In genomic region chr19:60225899-60226844, GRCm38 (mm10) we compare ENCODE assay signal across 7 mouse cellular contexts. TPM values are rescaled to one million over a fixed set of nuclear protein-coding genes. Genes with fewer than 3 reads are reported as not detected.
DNase-seq lines count a peak whose midpoint lies in the region; ATAC-seq and TF ChIP-seq lines count a peak whose summit lies in the region.

Fam204a (minus strand) TSS chr19:60226701.

- no peaks in the 10 kb centered on the region for H3K27me3 ChIP-seq in embryonic facial prominence, embryonic 11.5 days (ENCODE audit: control insufficient read depth, insufficient read depth, low read length)
- H3K27me3 ChIP-seq in kidney, adult 2 months (replicated peaks; ENCODE audit: control insufficient read depth, insufficient read depth, low read length): no peaks in the 10 kb centered on the region
- no peaks in the 10 kb centered on the region for H3K27me3 ChIP-seq in limb, embryonic 12.5 days
- no peaks in the 10 kb centered on the region for H3K27me3 ChIP-seq in midbrain, embryonic 15.5 days (replicated peaks)
- H3K27me3 ChIP-seq in spleen, adult 2 months (ENCODE audit: control insufficient read depth, insufficient read depth, low read length): no peaks in the 10 kb centered on the region

- no peak for TF ChIP-seq CTCF in kidney, adult 2 months (conservative IDR thresholded peaks at IDR 0.05; ENCODE audit: insufficient read depth, insufficient read length, low read depth, low read length)
- no peak for TF ChIP-seq CTCF in spleen, adult 2 months (IDR thresholded peaks at IDR 0.05; ENCODE audit: extremely low read depth, insufficient read depth, insufficient read length, insufficient replicate concordance)

- peak within 1 kb of the TSS; percentile 50 for H3K4me2 ChIP-seq in embryonic facial prominence, embryonic 11.5 days (ENCODE audit: low read depth, low read length)
- peak within 1 kb of the TSS; percentile 56 for H3K4me2 ChIP-seq in limb, embryonic 12.5 days
- peak within 1 kb of the TSS; percentile 46 for H3K4me2 ChIP-seq in midbrain, embryonic 15.5 days

- WGBS in embryonic facial prominence, embryonic 11.5 days: under 1% methylated on average over 68 of the region's 68 CpGs
- under 1% methylated on average over 68 of the region's 68 CpGs for WGBS in kidney, adult 2 months
- under 1% methylated on average over 68 of the region's 68 CpGs for WGBS in limb, embryonic 12.5 days
- WGBS in midbrain, embryonic 15.5 days: under 1% methylated on average over 68 of the region's 68 CpGs
- under 1% methylated on average over 68 of the region's 68 CpGs for WGBS in spleen, adult 2 months

- H3K36me3 ChIP-seq in embryonic facial prominence, embryonic 11.5 days (replicated peaks; ENCODE audit: control insufficient read depth, insufficient read depth, low read depth, low read length): no peaks in the 10 kb centered on the region; the same call in 1 of the 2 replicates
- no peaks in the 10 kb centered on the region for H3K36me3 ChIP-seq in kidney, adult 2 months (ENCODE audit: control insufficient read depth, insufficient read depth, low read length)
- H3K36me3 ChIP-seq in limb, embryonic 12.5 days: peaks cover 7% of the 10 kb centered on the region; the same call in 1 of the 2 replicates
- H3K36me3 ChIP-seq in midbrain, embryonic 15.5 days (replicated peaks): no peaks in the 10 kb centered on the region
- no peaks in the 10 kb centered on the region for H3K36me3 ChIP-seq in spleen, adult 2 months (ENCODE audit: control insufficient read depth, insufficient read depth, low read length)

- peak; percentile 96 for ATAC-seq in embryonic facial prominence, embryonic 11.5 days (replicated peaks; ENCODE audit: insufficient number of reproducible peaks, low FRiP score, low TSS enrichment, low read depth)
- peak; percentile 99 for ATAC-seq in limb, embryonic 12.5 days (ENCODE audit: insufficient number of reproducible peaks, insufficient read depth, low FRiP score, low TSS enrichment, low read depth)
- ATAC-seq in midbrain, embryonic 15.5 days (replicated peaks): peak; percentile 100

- peak; percentile 68 for TF ChIP-seq POLR2A in kidney, adult 2 months (IDR thresholded peaks at IDR 0.05; ENCODE audit: low read depth, low read length)
- TF ChIP-seq POLR2A in spleen, adult 2 months (IDR thresholded peaks at IDR 0.05; ENCODE audit: low read depth, low read length): peak; percentile 92

- DNase-seq in adrenal gland, postnatal 14 days: peak; percentile 96
- DNase-seq in embryonic facial prominence, embryonic 11.5 days (ENCODE audit: low spot score): peak; percentile 97
- peak; percentile 96 to 98 for DNase-seq in heart, adult 18-20 months
- peak; percentile 97 for DNase-seq in kidney, adult 2 months
- peak; percentile 82 to 91 for DNase-seq in spleen, adult 2 months (ENCODE audit: low read depth in 1 of 2, low spot score in 2 of 2)

- H3K9me3 ChIP-seq in embryonic facial prominence, embryonic 11.5 days (replicated peaks; ENCODE audit: control insufficient read depth, low read length): no peaks in the 10 kb centered on the region
- H3K9me3 ChIP-seq in limb, embryonic 12.5 days: no peaks in the 10 kb centered on the region
- no peaks in the 10 kb centered on the region for H3K9me3 ChIP-seq in midbrain, embryonic 15.5 days

- H3K9ac ChIP-seq in embryonic facial prominence, embryonic 11.5 days (replicated peaks; ENCODE audit: low read length): peak within 1 kb of the TSS; percentile 95
- H3K9ac ChIP-seq in limb, embryonic 12.5 days (replicated peaks): peak within 1 kb of the TSS; percentile 88
- peak within 1 kb of the TSS; percentile 88 for H3K9ac ChIP-seq in midbrain, embryonic 15.5 days

- H3K27ac ChIP-seq in embryonic facial prominence, embryonic 11.5 days (replicated peaks; ENCODE audit: low read depth, low read length): peak within 1 kb of the TSS; percentile 97
- H3K27ac ChIP-seq in kidney, adult 2 months (ENCODE audit: insufficient read depth, low read depth, low read length): peak within 1 kb of the TSS; percentile 85
- peak within 1 kb of the TSS; percentile 99 for H3K27ac ChIP-seq in limb, embryonic 12.5 days
- H3K27ac ChIP-seq in midbrain, embryonic 15.5 days: peak within 1 kb of the TSS; percentile 97
- peak within 1 kb of the TSS; percentile 99 for H3K27ac ChIP-seq in spleen, adult 2 months (ENCODE audit: insufficient read depth, low read length)

- H3K4me1 ChIP-seq in embryonic facial prominence, embryonic 11.5 days (ENCODE audit: control insufficient read depth, insufficient read depth, low read length): no peaks in the 10 kb centered on the region
- H3K4me1 ChIP-seq in kidney, adult 2 months (ENCODE audit: control insufficient read depth, insufficient read depth, low read length): peaks cover 5% of the 10 kb centered on the region; the same call in 1 of the 2 replicates
- peaks cover 14% of the 10 kb centered on the region for H3K4me1 ChIP-seq in limb, embryonic 12.5 days (replicated peaks)
- H3K4me1 ChIP-seq in midbrain, embryonic 15.5 days: peaks cover 13% of the 10 kb centered on the region
- peaks cover 4% of the 10 kb centered on the region; the same call in 1 of the 2 replicates for H3K4me1 ChIP-seq in spleen, adult 2 months (ENCODE audit: control insufficient read depth, insufficient read depth, insufficient read length)

- H3K4me3 ChIP-seq in embryonic facial prominence, embryonic 11.5 days (ENCODE audit: low read depth, low read length): peak within 1 kb of the TSS; percentile 74
- peak within 1 kb of the TSS; percentile 84 for H3K4me3 ChIP-seq in kidney, adult 2 months (ENCODE audit: insufficient read depth, low read depth, low read length)
- peak within 1 kb of the TSS; percentile 66 for H3K4me3 ChIP-seq in limb, embryonic 12.5 days (replicated peaks)
- H3K4me3 ChIP-seq in midbrain, embryonic 15.5 days: peak within 1 kb of the TSS; percentile 71
- H3K4me3 ChIP-seq in spleen, adult 2 months (ENCODE audit: extremely low read depth, insufficient read depth, insufficient read length): peak within 1 kb of the TSS; percentile 100

RNA-seq across cellular contexts. Expression of gene Fam204a, which starts in this region (rescaled TPM):
- total RNA-seq in adrenal gland, postnatal 14 days (2021): 28.2 and 32.4 TPM in 2 replicates
- polyA plus RNA-seq in embryonic facial prominence, embryonic 11.5 days (2014; fragmentation: Nextera tagmentation; extraction: Ambion mirVana): 71.1 and 77.6 TPM in 2 replicates
- 10 to 100 TPM; 21.7 to 23.0 TPM for total RNA-seq in heart, adult 18-20 months (2021)
- polyA plus RNA-seq in kidney, adult 2 months (2012; rRNA removed): 4.2 and 4.7 TPM in 2 replicates
- polyA plus RNA-seq in limb, embryonic 12.5 days (2016; fragmentation: Nextera tagmentation; extraction: Ambion mirVana): 70.4 and 72.5 TPM in 2 replicates
- polyA plus RNA-seq in midbrain, embryonic 15.5 days (2015; fragmentation: Nextera tagmentation; extraction: Ambion mirVana): 66.8 and 71.7 TPM in 2 replicates
- 4.6 and 8.1 TPM in 2 replicates for polyA plus RNA-seq in spleen, adult 2 months (2012; rRNA removed)

Comparison
In these comparisons a context has a peak if more than half of its experiments do, and no peak if none do; other contexts are left out.
1. Peak in every context shown above with its lines: DNase-seq, ATAC-seq, H3K4me3 ChIP-seq and H3K27ac ChIP-seq.